Mouse (Mus musculus) heart, embryonic 12.5 days (tissue): Measurements from ENCODE around the gene Nemf. TPM values are rescaled to one million over a fixed set of nuclear protein-coding genes. Genes with fewer than 3 reads are reported as not detected.
"Not testable (repeated sequence)": the region's sequence is repeated elsewhere in the genome, so short reads cannot be mapped to it uniquely, and the experiment has no call there.

Source experiments
- ATAC-seq: fragments of 200-750 bp; cut with Nextera tagmentation; 2 replicates; pipeline ENCODE4 v1.8.0; 2017; ENCODE audit warnings: moderate TSS enrichment, moderate library complexity; ENCODE audit not compliant: insufficient number of reproducible peaks, low FRiP score
- H3K27ac ChIP-seq: fragments of 300-500 bp; sonication (generic); 2 replicates; pipeline ENCODE4 v1.5.1; 2016; ENCODE audit warnings: mild to moderate bottlenecking, moderate library complexity; ENCODE audit not compliant: poor library complexity, severe bottlenecking
- H3K27me3 ChIP-seq: fragments of 300-500 bp; sonication (generic); replicated peaks from 2 replicates; pipeline ENCODE4 v1.6.1; 2016; ENCODE audit warnings: mild to moderate bottlenecking, moderate library complexity
- H3K36me3 ChIP-seq: fragments of 300-500 bp; sonication (generic); 2 replicates; pipeline ENCODE4 v1.6.1; 2016; ENCODE audit warnings: mild to moderate bottlenecking, moderate library complexity
- H3K4me1 ChIP-seq: fragments of 300-500 bp; sonication (generic); replicated peaks from 2 replicates; pipeline ENCODE4 v1.6.1; 2016; ENCODE audit warnings: mild to moderate bottlenecking
- H3K4me2 ChIP-seq: fragments of 300-500 bp; sonication (generic); 2 replicates; pipeline ENCODE4 v1.6.1; 2016; ENCODE audit warnings: mild to moderate bottlenecking, moderate library complexity
- H3K4me3 ChIP-seq: fragments of 300-500 bp; sonication (generic); 2 replicates; pipeline ENCODE4 v1.5.1; 2016; ENCODE audit warnings: mild to moderate bottlenecking
- H3K9ac ChIP-seq: fragments of 300-500 bp; sonication (generic); 2 replicates; pipeline ENCODE4 v1.6.1; 2016; ENCODE audit warnings: mild to moderate bottlenecking, moderate library complexity
- H3K9me3 ChIP-seq: fragments of 300-500 bp; sonication (generic); replicated peaks from 2 replicates; pipeline ENCODE4 v1.6.1; 2016; ENCODE audit warnings: mild to moderate bottlenecking, moderate library complexity
- WGBS: fragments of 180-500 bp; shearing (Covaris S2); methylation state at CpG from one replicate; pipeline ENCODE4 v1.1.7; 2016; 5-methylcytosine and 5-hydroxymethylcytosine counted together
- polyA plus RNA-seq: library from polyadenylated mRNA; unstranded; fragments of >200 nt; fragmentation: Nextera tagmentation; extraction: Ambion mirVana; gene quantifications from 2 replicates; pipeline ENCODE4 v1.2.1, GENCODE M21; 2016

Gene Nemf
- polyA plus RNA-seq, 1 experiment from 2014 or later = 71.0 TPM

- H3K4me2 ChIP-seq = peak overlapping the region; percentile 78
- peak overlapping the region; percentile 92 for H3K27ac ChIP-seq
- not testable (repeated sequence) for H3K4me1 ChIP-seq, H3K36me3 ChIP-seq, H3K9me3 ChIP-seq, H3K27me3 ChIP-seq
- peak overlapping the region; percentile 56 for H3K4me3 ChIP-seq
- under 1% methylated on average over 43 of the region's 50 CpGs for WGBS
- ATAC-seq = peak; percentile 97
- H3K9ac ChIP-seq = peak overlapping the region; percentile 60
These were observed 4.3 kb upstream of the Nemf start for GRCm38 (mm10) chr12:69360997-69361899.

DNA sequence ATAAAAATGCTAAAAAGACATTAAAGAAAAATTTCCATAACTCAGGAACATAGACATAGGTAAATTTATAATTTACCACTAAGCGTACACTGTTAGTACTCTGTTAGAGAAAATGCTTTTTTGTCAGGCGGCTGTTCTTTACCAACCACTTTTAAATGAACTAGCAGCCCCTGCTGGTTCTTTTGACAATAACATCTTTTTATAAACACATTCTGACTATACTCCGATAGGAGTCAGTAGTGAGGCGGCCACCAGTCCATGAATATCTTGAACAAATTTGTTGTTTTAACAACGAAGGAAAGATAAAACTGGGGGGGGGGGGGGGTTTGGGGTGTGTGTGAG is 3.7 kb upstream of the Nemf start:
- Histone ChIP-seq H3K9me3 (no peaks in the 10 kb centered on the region), H3K4me3 (no peak overlapping the region), H3K9ac (no peak overlapping the region), H3K27me3 (no peaks in the 10 kb centered on the region), H3K27ac (no peak overlapping the region), H3K4me2 (no peak overlapping the region), H3K4me1 (peaks cover 12% of the 10 kb centered on the region), H3K36me3 (no peaks in the 10 kb centered on the region)
- 16% methylated on average over 5 of the region's 5 CpGs for WGBS
- ATAC-seq = no peak

DNA sequence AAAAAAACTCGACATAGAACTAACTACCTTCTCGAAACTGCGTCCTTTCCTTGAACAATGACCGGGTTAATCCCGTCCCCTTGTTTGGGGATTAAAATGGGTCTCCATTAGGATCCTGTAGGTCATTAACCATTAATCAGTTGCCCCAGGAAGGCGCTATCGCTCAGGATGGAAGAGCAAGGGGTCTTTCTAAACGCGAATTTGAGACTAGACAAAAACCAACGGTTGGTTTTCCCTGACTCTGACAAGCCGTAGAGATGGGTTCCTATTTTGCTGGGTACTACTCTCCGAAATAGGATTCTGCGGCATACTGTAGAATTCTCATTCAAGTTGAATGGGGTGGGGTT is 308 bp upstream of the Nemf start:
- Histone ChIP-seq H3K36me3 (peaks cover 24% of the 10 kb centered on the region), H3K27ac (peak overlapping the region; percentile 69; the same call in 1 of the 2 replicates), H3K27me3 (no peaks in the 10 kb centered on the region), H3K4me1 (peaks cover 7% of the 10 kb centered on the region; the same call in 1 of the 2 replicates), H3K9me3 (no peaks in the 10 kb centered on the region), H3K9ac (peak overlapping the region; percentile 93), H3K4me3 (peak overlapping the region; percentile 87), H3K4me2 (peak overlapping the region; percentile 85)
- WGBS = 4% methylated on average over 13 of the region's 13 CpGs
- ATAC-seq = no peak

DNA sequence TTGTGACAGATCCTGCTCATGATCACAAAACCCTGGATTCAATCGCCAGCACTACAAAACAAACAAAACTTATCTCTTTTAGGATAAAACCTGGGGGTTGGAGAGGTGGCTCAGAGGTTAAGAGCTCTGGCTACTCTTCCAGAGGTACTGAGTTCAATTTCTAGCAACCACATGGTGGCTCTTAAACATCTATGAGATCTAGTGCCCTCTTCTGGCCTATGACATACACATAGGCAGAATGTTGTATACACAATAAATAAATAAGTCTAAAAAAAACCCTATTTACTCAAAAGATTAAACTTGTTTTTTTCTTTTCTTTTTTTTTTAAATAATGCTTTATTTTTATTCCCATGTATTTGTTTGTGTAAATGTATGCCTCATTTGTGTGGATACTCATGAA is 5.3 kb downstream of the Nemf start:
- no peak overlapping the region for H3K27ac ChIP-seq
- no peak overlapping the region for H3K4me2 ChIP-seq
- H3K9me3 ChIP-seq = no peaks in the 10 kb centered on the region
- H3K4me1 ChIP-seq = peaks cover 6% of the 10 kb centered on the region; the same call in 1 of the 2 replicates
- H3K27me3 ChIP-seq = no peaks in the 10 kb centered on the region
- WGBS = 80% methylated on average over 1 of the region's 1 CpGs
- H3K36me3 ChIP-seq = peaks cover 68% of the 10 kb centered on the region
- no peak overlapping the region for H3K4me3 ChIP-seq
- H3K9ac ChIP-seq = no peak overlapping the region
- no peak for ATAC-seq

DNA sequence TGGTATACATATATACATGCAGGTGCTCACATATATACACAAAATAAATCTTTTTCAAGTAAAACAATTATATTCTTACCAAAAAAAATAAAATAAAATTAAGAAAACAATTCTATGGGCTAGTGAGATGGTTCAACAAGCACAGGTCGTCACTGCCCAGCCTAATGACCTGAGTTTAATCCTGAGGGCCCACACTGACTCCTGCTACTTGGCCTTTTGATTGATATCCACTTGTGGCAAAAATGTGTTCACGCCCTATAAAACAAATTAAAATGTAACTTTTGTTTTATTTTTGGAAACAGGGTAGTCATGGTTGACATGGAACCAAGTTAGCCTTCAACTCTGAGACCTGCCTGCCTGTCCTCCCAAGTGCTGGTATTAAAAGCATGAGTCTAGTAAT is 7.0 kb downstream of the Nemf start:
- H3K9ac ChIP-seq = no peak overlapping the region
- H3K4me3 ChIP-seq = no peak overlapping the region
- no peak for ATAC-seq
- H3K4me2 ChIP-seq = no peak overlapping the region
- peaks cover 75% of the 10 kb centered on the region for H3K36me3 ChIP-seq
- no peaks in the 10 kb centered on the region for H3K27me3 ChIP-seq
- H3K27ac ChIP-seq = no peak overlapping the region
- no peaks in the 10 kb centered on the region for H3K9me3 ChIP-seq
- 84% methylated on average over 2 of the region's 2 CpGs for WGBS
- no peaks in the 10 kb centered on the region for H3K4me1 ChIP-seq

GRCm38 (mm10) chr12:69333547-69333946 is 23.4 kb downstream of the Nemf start:
- Histone ChIP-seq H3K9me3 (no peaks in the 10 kb centered on the region), H3K4me1 (no peaks in the 10 kb centered on the region), H3K27ac (no peak overlapping the region), H3K4me3 (no peak overlapping the region), H3K9ac (no peak overlapping the region), H3K4me2 (no peak overlapping the region), H3K36me3 (peaks cover 66% of the 10 kb centered on the region), H3K27me3 (no peaks in the 10 kb centered on the region)
- no peak for ATAC-seq
- WGBS = 84% methylated on average over 2 of the region's 2 CpGs

DNA sequence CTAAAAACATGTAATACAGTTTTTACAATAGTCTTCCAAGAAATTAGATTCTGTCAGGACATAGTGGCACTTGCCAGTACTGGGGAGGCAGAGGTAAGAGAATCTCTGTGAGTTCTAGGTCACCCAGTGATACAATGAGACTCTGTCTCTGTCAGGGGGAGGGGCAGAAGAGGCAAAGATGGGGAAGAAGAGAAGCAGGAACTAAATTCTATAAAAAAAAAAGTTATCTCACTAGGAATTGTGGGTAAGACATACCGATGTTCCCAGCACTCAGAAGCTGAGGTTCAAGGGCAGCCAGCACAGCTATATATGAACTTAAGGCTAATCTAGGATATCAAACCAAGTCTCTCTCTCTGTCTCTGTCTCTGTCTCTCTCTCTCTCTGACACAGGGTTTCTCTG is 24.8 kb downstream of the Nemf start:
- no peak overlapping the region for H3K9ac ChIP-seq
- no peak overlapping the region for H3K4me3 ChIP-seq
- no peak overlapping the region for H3K27ac ChIP-seq
- WGBS = 87% methylated on average over 1 of the region's 1 CpGs
- no peaks in the 10 kb centered on the region for H3K9me3 ChIP-seq
- no peaks in the 10 kb centered on the region for H3K4me1 ChIP-seq
- H3K27me3 ChIP-seq = no peaks in the 10 kb centered on the region
- H3K36me3 ChIP-seq = peaks cover 68% of the 10 kb centered on the region
- no peak for ATAC-seq
- no peak overlapping the region for H3K4me2 ChIP-seq

DNA sequence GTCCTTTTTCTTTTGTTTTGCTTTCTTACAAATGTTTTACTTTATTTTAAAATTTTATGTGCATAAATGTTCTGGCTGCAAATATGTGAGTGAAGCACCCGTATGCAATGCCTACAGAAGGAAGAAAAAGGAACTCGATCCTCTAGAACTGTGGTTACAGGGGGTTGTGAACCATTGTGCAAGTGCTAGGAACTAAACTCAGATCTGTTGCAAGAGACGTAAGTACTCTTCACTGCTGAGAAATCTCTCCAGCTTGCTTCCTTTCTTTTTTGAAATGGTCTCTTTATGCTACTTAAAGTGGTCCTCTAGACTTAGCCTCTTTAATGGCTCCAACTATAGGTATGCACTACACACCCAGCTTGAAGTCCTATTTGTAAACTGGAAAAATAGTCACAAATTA is 25.8 kb downstream of the Nemf start:
- H3K9ac ChIP-seq = no peak overlapping the region
- 91% methylated on average over 3 of the region's 3 CpGs for WGBS
- ATAC-seq = no peak
- no peaks in the 10 kb centered on the region for H3K27me3 ChIP-seq
- H3K27ac ChIP-seq = no peak overlapping the region
- H3K36me3 ChIP-seq = peaks cover 65% of the 10 kb centered on the region
- no peaks in the 10 kb centered on the region for H3K4me1 ChIP-seq
- H3K9me3 ChIP-seq = no peaks in the 10 kb centered on the region
- no peak overlapping the region for H3K4me3 ChIP-seq
- H3K4me2 ChIP-seq = no peak overlapping the region

- ATAC-seq = peak; percentile 68
- peak overlapping the region; percentile 76 for H3K27ac ChIP-seq
These were observed 38.5 kb downstream of the Nemf start for GRCm38 (mm10) chr12:69318431-69318830.

DNA sequence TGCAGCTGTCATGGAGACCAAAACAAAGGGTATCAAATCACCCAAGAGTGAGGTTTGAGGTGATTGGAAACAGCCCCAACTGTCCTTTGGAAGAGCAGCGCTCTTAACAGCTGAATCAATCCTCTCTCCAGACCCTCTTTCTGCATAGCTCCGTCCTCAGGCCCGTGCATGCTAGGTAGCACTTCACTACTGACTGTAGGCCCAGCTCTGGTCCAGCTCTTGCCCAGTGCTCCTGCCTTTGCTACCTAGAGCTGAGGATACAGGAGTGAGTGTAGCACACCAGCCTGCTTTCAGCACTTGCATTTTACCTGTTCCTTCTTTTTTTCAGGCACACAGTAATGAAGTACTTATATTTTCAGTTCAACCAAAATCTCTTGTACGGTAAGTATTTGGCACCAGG is 47.3 kb downstream of the Nemf start:
- Histone ChIP-seq H3K36me3 (peaks cover 87% of the 10 kb centered on the region), H3K27me3 (no peaks in the 10 kb centered on the region), H3K9ac (no peak overlapping the region), H3K4me1 (no peaks in the 10 kb centered on the region), H3K9me3 (no peaks in the 10 kb centered on the region), H3K4me3 (no peak overlapping the region), H3K4me2 (no peak overlapping the region), H3K27ac (no peak overlapping the region)
- ATAC-seq = no peak
- WGBS = 94% methylated on average over 4 of the region's 4 CpGs

More at GRCm38 (mm10) chr12:69318431-69318830, 38.5 kb downstream of the Nemf start:
- H3K4me1 ChIP-seq = peaks cover 17% of the 10 kb centered on the region
- H3K9ac ChIP-seq = no peak overlapping the region
- H3K4me2 ChIP-seq = no peak overlapping the region
- no peaks in the 10 kb centered on the region for H3K9me3 ChIP-seq
- H3K27me3 ChIP-seq = no peaks in the 10 kb centered on the region
- no peak overlapping the region for H3K4me3 ChIP-seq
- H3K36me3 ChIP-seq = peaks cover 67% of the 10 kb centered on the region

DNA sequence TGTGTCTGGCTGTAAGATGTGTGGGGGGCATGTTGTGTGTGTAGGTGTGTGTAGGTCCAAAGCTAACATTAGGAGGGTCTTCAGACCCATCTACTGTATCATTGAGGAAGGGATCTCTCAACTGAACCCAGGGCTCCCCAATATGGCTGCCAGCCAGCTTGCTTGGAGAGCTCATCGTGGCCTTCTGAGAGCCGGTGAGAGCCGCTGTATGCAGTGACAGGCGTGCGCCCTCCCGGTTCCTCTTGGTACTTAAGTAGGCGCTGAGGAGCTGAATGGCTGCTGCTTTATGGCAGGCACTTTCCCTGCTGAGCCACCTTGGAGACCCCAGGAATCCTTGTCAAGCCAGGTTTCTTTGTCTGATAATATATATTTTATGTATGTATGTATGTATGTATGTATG is 50.6 kb downstream of the Nemf start:
- Histone ChIP-seq H3K27me3 (no peaks in the 10 kb centered on the region), H3K4me1 (no peaks in the 10 kb centered on the region), H3K36me3 (peaks cover 93% of the 10 kb centered on the region), H3K9ac (no peak overlapping the region), H3K9me3 (no peaks in the 10 kb centered on the region), H3K4me3 (no peak overlapping the region), H3K4me2 (no peak overlapping the region), H3K27ac (no peak overlapping the region)
- 91% methylated on average over 7 of the region's 7 CpGs for WGBS
- no peak for ATAC-seq

GRCm38 (mm10) chr12:69304051-69304450 is 52.9 kb downstream of the Nemf start:
- no peak overlapping the region for H3K4me3 ChIP-seq
- 76% methylated on average over 2 of the region's 2 CpGs for WGBS
- H3K9me3 ChIP-seq = no peaks in the 10 kb centered on the region
- H3K4me1 ChIP-seq = peaks cover 9% of the 10 kb centered on the region
- no peak overlapping the region for H3K27ac ChIP-seq
- no peaks in the 10 kb centered on the region for H3K27me3 ChIP-seq
- H3K9ac ChIP-seq = no peak overlapping the region
- ATAC-seq = no peak
- H3K4me2 ChIP-seq = no peak overlapping the region
- H3K36me3 ChIP-seq = peaks cover 81% of the 10 kb centered on the region
